Mouse (Mus musculus) erythroblast, embryonic 14.5 days (primary cell): ENCODE data around the gene Dppa5a.

Experiments used
- GATA1 ChIP-seq: IDR thresholded peaks from 2 replicates; pipeline ENCODE4 v1.6.1; 2012; ENCODE audit warnings: low read length, inconsistent platforms, mixed read lengths
- TAL1 ChIP-seq: IDR thresholded peaks from 3 replicates; pipeline ENCODE4 v1.6.1; 2012; ENCODE audit warnings: low read length, inconsistent platforms, mixed read lengths

GRCm38 (mm10) chr9:78386947-78387346, 19.0 kb upstream of the Dppa5a start:
- TF ChIP-seq GATA1, result no peak
- TF ChIP-seq TAL1, result no peak
